Mouse (Mus musculus): ENCODE results near the gene Banp. TPM values are rescaled to one million over a fixed set of nuclear protein-coding genes. Genes with fewer than 3 reads are reported as not detected.

The Banp gene
- polyA plus RNA-seq, 1 experiment from 2014 or later: 15.2 TPM

GRCm38 (mm10) chr8:122005422-122006204 lies 56.1 kb downstream of the Banp start:
- no peak for ATAC-seq (ENCODE audit: insufficient read depth)
- Histone ChIP-seq H3K36me3 (replicated peaks) (peaks cover 92% of the 10 kb centered on the region), H3K9me3 (replicated peaks) (no peaks in the 10 kb centered on the region), H3K27ac (replicated peaks) (no peak overlapping the region), H3K4me3 (replicated peaks) (no peak overlapping the region), H3K4me2 (no peak overlapping the region), H3K9ac (no peak overlapping the region), H3K4me1 (replicated peaks) (no peaks in the 10 kb centered on the region), H3K27me3 (no peaks in the 10 kb centered on the region)
- WGBS (ENCODE audit: insufficient replicate concordance): 88% methylated on average over 25 of the region's 25 CpGs

GRCm38 (mm10) chr8:122006688-122007484 lies 57.3 kb downstream of the Banp start:
- peaks cover 86% of the 10 kb centered on the region for H3K36me3 ChIP-seq (replicated peaks)
- no peak overlapping the region for H3K4me2 ChIP-seq
- H3K4me3 ChIP-seq (replicated peaks): no peak overlapping the region
- H3K9me3 ChIP-seq (replicated peaks): no peaks in the 10 kb centered on the region
- ATAC-seq (ENCODE audit: insufficient read depth): no peak
- H3K4me1 ChIP-seq (replicated peaks): no peaks in the 10 kb centered on the region
- no peaks in the 10 kb centered on the region for H3K27me3 ChIP-seq
- WGBS (ENCODE audit: insufficient replicate concordance): 81% methylated on average over 13 of the region's 13 CpGs
- no peak overlapping the region for H3K9ac ChIP-seq
- no peak overlapping the region for H3K27ac ChIP-seq (replicated peaks)

- peaks cover 76% of the 10 kb centered on the region for H3K36me3 ChIP-seq (replicated peaks)
- H3K27ac ChIP-seq (replicated peaks): no peak overlapping the region
- no peaks in the 10 kb centered on the region for H3K4me1 ChIP-seq (replicated peaks)
- H3K9ac ChIP-seq: no peak overlapping the region
- no peak overlapping the region for H3K4me2 ChIP-seq
- H3K4me3 ChIP-seq (replicated peaks): no peak overlapping the region
- no peaks in the 10 kb centered on the region for H3K27me3 ChIP-seq
- ATAC-seq (ENCODE audit: insufficient read depth): no peak
- WGBS (ENCODE audit: insufficient replicate concordance): 75% methylated on average over 5 of the region's 5 CpGs
- no peaks in the 10 kb centered on the region for H3K9me3 ChIP-seq (replicated peaks)
Measured at GRCm38 (mm10) chr8:122008395-122008794, 58.8 kb downstream of the Banp start.

- no peaks in the 10 kb centered on the region for H3K9me3 ChIP-seq (replicated peaks)
- 66% methylated on average over 5 of the region's 5 CpGs for WGBS (ENCODE audit: insufficient replicate concordance)
- no peak overlapping the region for H3K4me2 ChIP-seq
- H3K36me3 ChIP-seq (replicated peaks): peaks cover 64% of the 10 kb centered on the region
- no peaks in the 10 kb centered on the region for H3K4me1 ChIP-seq (replicated peaks)
- no peak for ATAC-seq (ENCODE audit: insufficient read depth)
- no peak overlapping the region for H3K4me3 ChIP-seq (replicated peaks)
- no peaks in the 10 kb centered on the region for H3K27me3 ChIP-seq
- no peak overlapping the region for H3K9ac ChIP-seq
- H3K27ac ChIP-seq (replicated peaks): no peak overlapping the region
Measured at GRCm38 (mm10) chr8:122010638-122011037, 61.1 kb downstream of the Banp start.

- WGBS (ENCODE audit: insufficient replicate concordance): 64% methylated on average over 7 of the region's 7 CpGs
- Histone ChIP-seq H3K36me3 (replicated peaks) (peaks cover 66% of the 10 kb centered on the region), H3K9ac (no peak overlapping the region), H3K4me1 (replicated peaks) (no peaks in the 10 kb centered on the region), H3K4me2 (no peak overlapping the region), H3K9me3 (replicated peaks) (no peaks in the 10 kb centered on the region), H3K27me3 (no peaks in the 10 kb centered on the region), H3K27ac (replicated peaks) (no peak overlapping the region), H3K4me3 (replicated peaks) (no peak overlapping the region)
- ATAC-seq (ENCODE audit: insufficient read depth): no peak
Measured at GRCm38 (mm10) chr8:122011066-122011588, 61.6 kb downstream of the Banp start.

- H3K36me3 ChIP-seq (replicated peaks): peaks cover 41% of the 10 kb centered on the region
- no peaks in the 10 kb centered on the region for H3K27me3 ChIP-seq
Measured at GRCm38 (mm10) chr8:122014606-122015005, 65.1 kb downstream of the Banp start.

GRCm38 (mm10) chr8:122018046-122018831 lies 68.7 kb downstream of the Banp start:
- Histone ChIP-seq H3K9ac (no peak overlapping the region), H3K27ac (replicated peaks) (no peak overlapping the region), H3K4me3 (replicated peaks) (no peak overlapping the region), H3K27me3 (no peaks in the 10 kb centered on the region), H3K4me2 (no peak overlapping the region), H3K9me3 (replicated peaks) (no peaks in the 10 kb centered on the region), H3K36me3 (replicated peaks) (peaks cover 35% of the 10 kb centered on the region), H3K4me1 (replicated peaks) (peaks cover 9% of the 10 kb centered on the region)
- 82% methylated on average over 22 of the region's 22 CpGs for WGBS (ENCODE audit: insufficient replicate concordance)
- ATAC-seq (ENCODE audit: insufficient read depth): no peak

More at GRCm38 (mm10) chr8:122014606-122015005, 65.1 kb downstream of the Banp start:
- no peak overlapping the region for H3K9ac ChIP-seq
- H3K27ac ChIP-seq (replicated peaks): no peak overlapping the region
- no peak for ATAC-seq (ENCODE audit: insufficient read depth)
- H3K4me3 ChIP-seq (replicated peaks): no peak overlapping the region
- no peaks in the 10 kb centered on the region for H3K4me1 ChIP-seq (replicated peaks)
- no peak overlapping the region for H3K4me2 ChIP-seq
- no peaks in the 10 kb centered on the region for H3K9me3 ChIP-seq (replicated peaks)
- 77% methylated on average over 3 of the region's 3 CpGs for WGBS (ENCODE audit: insufficient replicate concordance)

GRCm38 (mm10) chr8:122019162-122019561 lies 69.6 kb downstream of the Banp start:
- no peak overlapping the region for H3K4me3 ChIP-seq (replicated peaks)
- peaks cover 9% of the 10 kb centered on the region for H3K4me1 ChIP-seq (replicated peaks)
- peaks cover 33% of the 10 kb centered on the region for H3K36me3 ChIP-seq (replicated peaks)
- H3K9ac ChIP-seq: no peak overlapping the region
- no peak for ATAC-seq (ENCODE audit: insufficient read depth)
- no peak overlapping the region for H3K27ac ChIP-seq (replicated peaks)
- WGBS (ENCODE audit: insufficient replicate concordance): 85% methylated on average over 1 of the region's 1 CpGs
- H3K27me3 ChIP-seq: no peaks in the 10 kb centered on the region
- H3K4me2 ChIP-seq: no peak overlapping the region
- no peaks in the 10 kb centered on the region for H3K9me3 ChIP-seq (replicated peaks)

- ATAC-seq (ENCODE audit: insufficient read depth): no peak
- Histone ChIP-seq H3K4me1 (replicated peaks) (peaks cover 9% of the 10 kb centered on the region), H3K36me3 (replicated peaks) (peaks cover 43% of the 10 kb centered on the region), H3K27me3 (no peaks in the 10 kb centered on the region), H3K4me3 (replicated peaks) (no peak overlapping the region), H3K9me3 (replicated peaks) (no peaks in the 10 kb centered on the region), H3K4me2 (no peak overlapping the region), H3K9ac (no peak overlapping the region), H3K27ac (replicated peaks) (no peak overlapping the region)
- WGBS (ENCODE audit: insufficient replicate concordance): 85% methylated on average over 8 of the region's 8 CpGs
Measured at GRCm38 (mm10) chr8:122020050-122020771, 70.7 kb downstream of the Banp start.

GRCm38 (mm10) chr8:122021725-122022124 lies 72.2 kb downstream of the Banp start:
- 60% methylated on average over 2 of the region's 2 CpGs for WGBS (ENCODE audit: insufficient replicate concordance)
- no peak for ATAC-seq (ENCODE audit: insufficient read depth)

More at GRCm38 (mm10) chr8:122021725-122022124, 72.2 kb downstream of the Banp start:
- H3K36me3 ChIP-seq (replicated peaks): peaks cover 46% of the 10 kb centered on the region
- peaks cover 9% of the 10 kb centered on the region for H3K4me1 ChIP-seq (replicated peaks)
- no peak overlapping the region for H3K4me3 ChIP-seq (replicated peaks)
- no peaks in the 10 kb centered on the region for H3K27me3 ChIP-seq
- H3K4me2 ChIP-seq: no peak overlapping the region
- no peak overlapping the region for H3K9ac ChIP-seq
- H3K27ac ChIP-seq (replicated peaks): no peak overlapping the region
- H3K9me3 ChIP-seq (replicated peaks): no peaks in the 10 kb centered on the region
